In the genomic region with DNA sequence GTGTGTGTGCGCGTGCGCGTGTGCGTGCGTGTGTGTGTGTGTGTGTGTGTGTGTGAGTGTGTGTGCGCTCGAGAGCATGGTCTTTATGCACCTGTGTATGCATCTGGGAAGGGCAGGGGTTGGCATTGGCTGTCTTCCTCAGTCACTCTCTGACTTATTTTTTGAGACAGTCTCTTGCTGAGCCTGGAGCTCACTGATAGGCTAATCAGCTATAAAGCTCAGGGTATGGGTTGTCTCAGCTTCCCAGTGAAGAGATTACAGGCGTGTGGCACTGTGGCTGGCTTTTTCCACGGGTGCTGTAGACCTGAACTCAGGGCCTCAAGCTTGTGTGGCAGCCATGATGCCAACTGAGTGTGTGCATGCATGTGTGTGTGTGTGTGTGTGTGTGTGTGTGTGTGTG, we compare ENCODE assay signal across 15 mouse cellular contexts. TPM values are rescaled to one million over a fixed set of nuclear protein-coding genes. Genes with fewer than 3 reads are reported as not detected.
DNase-seq lines count a peak whose midpoint lies in the region; ATAC-seq and TF ChIP-seq lines count a peak whose summit lies in the region.
"Had no signal": no experiment of that assay in that cellular context is flagged by ENCODE, and none has a peak within 500 bp of the region (broad histone marks: within the 10 kb centered on the region; RNA-seq: fewer than 3 reads in every experiment).

No protein-coding gene starts in this region.

- 0 out of 2 replicates have a peak, but pooled peaks cover 3% of the 10 kb centered on the region for H3K27me3 ChIP-seq in intestine, embryonic 15.5 days (replicated peaks)
- H3K27me3 ChIP-seq in intestine, postnatal 0 days (replicated peaks; ENCODE audit: control insufficient read depth, insufficient read depth, low read length), result no peaks in the 10 kb centered on the region
- no peaks in the 10 kb centered on the region for H3K27me3 ChIP-seq in stomach, embryonic 14.5 days (ENCODE audit: control insufficient read depth, insufficient read depth, low read length)
- no peaks in the 10 kb centered on the region for H3K27me3 ChIP-seq in stomach, postnatal 0 days (ENCODE audit: control insufficient read depth, insufficient read depth, low read length)
- H3K27me3 ChIP-seq in stomach, embryonic 15.5 days (replicated peaks), result no peaks in the 10 kb centered on the region
- H3K27me3 ChIP-seq: midbrain, embryonic 13.5 days had no signal

- no peaks in the 10 kb centered on the region for H3K36me3 ChIP-seq in intestine, embryonic 15.5 days
- no peaks in the 10 kb centered on the region for H3K36me3 ChIP-seq in intestine, postnatal 0 days (ENCODE audit: control insufficient read depth, insufficient read depth)
- H3K36me3 ChIP-seq in stomach, embryonic 14.5 days (ENCODE audit: control insufficient read depth, insufficient read depth, low read length), result no peaks in the 10 kb centered on the region
- H3K36me3 ChIP-seq in stomach, postnatal 0 days (ENCODE audit: control insufficient read depth, insufficient read depth, low read length), result no peaks in the 10 kb centered on the region
- H3K36me3 ChIP-seq in stomach, embryonic 15.5 days, result no peaks in the 10 kb centered on the region
- H3K36me3 ChIP-seq: hindbrain, embryonic 13.5 days; midbrain, embryonic 13.5 days had no signal

- no peak overlapping the region for H3K4me2 ChIP-seq in intestine, embryonic 15.5 days (replicated peaks)
- no peak overlapping the region for H3K4me2 ChIP-seq in intestine, postnatal 0 days (replicated peaks; ENCODE audit: low read depth)
- no peak overlapping the region for H3K4me2 ChIP-seq in stomach, embryonic 14.5 days (replicated peaks; ENCODE audit: low read depth, low read length)
- no peak overlapping the region for H3K4me2 ChIP-seq in stomach, postnatal 0 days (replicated peaks; ENCODE audit: low read depth)
- H3K4me2 ChIP-seq in stomach, embryonic 15.5 days, result no peak overlapping the region
- H3K4me2 ChIP-seq: hindbrain, embryonic 13.5 days; midbrain, embryonic 13.5 days had no signal

- no peak for TF ChIP-seq EP300 in stomach, postnatal 0 days (optimal IDR thresholded peaks at IDR 0.05)

- no peak overlapping the region for H3K27ac ChIP-seq in intestine, embryonic 15.5 days
- H3K27ac ChIP-seq in intestine, postnatal 0 days (ENCODE audit: low read depth, low read length), result no peak overlapping the region
- no peak overlapping the region for H3K27ac ChIP-seq in stomach, embryonic 14.5 days (ENCODE audit: low read length)
- no peak overlapping the region for H3K27ac ChIP-seq in stomach, postnatal 0 days (replicated peaks)
- no peak overlapping the region for H3K27ac ChIP-seq in stomach, embryonic 15.5 days
- H3K27ac ChIP-seq: hindbrain, embryonic 13.5 days; midbrain, embryonic 13.5 days had no signal

- no peaks in the 10 kb centered on the region for H3K4me1 ChIP-seq in intestine, embryonic 15.5 days (replicated peaks)
- H3K4me1 ChIP-seq in intestine, postnatal 0 days (replicated peaks; ENCODE audit: control insufficient read depth, insufficient read depth, low read length), result 0 out of 2 replicates have a peak, but pooled peaks cover 2% of the 10 kb centered on the region
- H3K4me1 ChIP-seq in stomach, embryonic 14.5 days (ENCODE audit: control insufficient read depth, insufficient read depth, low read length), result no peaks in the 10 kb centered on the region
- H3K4me1 ChIP-seq in stomach, postnatal 0 days (replicated peaks; ENCODE audit: control insufficient read depth, insufficient read depth), result no peaks in the 10 kb centered on the region
- no peaks in the 10 kb centered on the region for H3K4me1 ChIP-seq in stomach, embryonic 15.5 days

- no peak overlapping the region for H3K4me3 ChIP-seq in intestine, embryonic 15.5 days (replicated peaks)
- H3K4me3 ChIP-seq in intestine, postnatal 0 days (ENCODE audit: low read depth, low read length), result no peak overlapping the region
- H3K4me3 ChIP-seq in stomach, embryonic 14.5 days (ENCODE audit: low read depth, low read length), result no peak overlapping the region
- no peak overlapping the region for H3K4me3 ChIP-seq in stomach, postnatal 0 days (ENCODE audit: low read depth, low read length)
- no peak overlapping the region for H3K4me3 ChIP-seq in stomach, embryonic 15.5 days (replicated peaks)
- H3K4me3 ChIP-seq: hindbrain, embryonic 13.5 days; midbrain, embryonic 13.5 days had no signal

- DNase-seq in stomach, postnatal 0 days (ENCODE audit: low spot score), result no peak
- DNase-seq in liver, result peak; percentile 86
- DNase-seq in lung, postnatal 25 days (ENCODE audit: low spot score), result no peak
- DNase-seq in retina, embryonic 14.5 days (ENCODE audit: low spot score), result no peak
- DNase-seq: adrenal gland, postnatal 25 days; cerebellum, adult 11-12 months; gastrocnemius, postnatal 25 days; kidney, adult 9 months had no signal

- no peak for TF ChIP-seq CTCF in intestine, postnatal 0 days (IDR thresholded peaks at IDR 0.05; ENCODE audit: low read depth)
- no peak for TF ChIP-seq CTCF in stomach, postnatal 0 days (IDR thresholded peaks at IDR 0.05; ENCODE audit: low read depth)

- H3K9ac ChIP-seq in intestine, embryonic 15.5 days, result no peak overlapping the region
- H3K9ac ChIP-seq in intestine, postnatal 0 days (ENCODE audit: low read depth, low read length), result no peak overlapping the region
- no peak overlapping the region for H3K9ac ChIP-seq in stomach, embryonic 14.5 days (replicated peaks; ENCODE audit: low read depth, low read length)
- H3K9ac ChIP-seq in stomach, postnatal 0 days (ENCODE audit: low read length), result no peak overlapping the region
- no peak overlapping the region for H3K9ac ChIP-seq in stomach, embryonic 15.5 days
- H3K9ac ChIP-seq: hindbrain, embryonic 13.5 days; midbrain, embryonic 13.5 days had no signal

- peak; percentile 57; the same call in 1 of the 2 replicates for ATAC-seq in intestine, embryonic 15.5 days
- ATAC-seq in intestine, postnatal 0 days, result no peak
- ATAC-seq in stomach, embryonic 14.5 days (ENCODE audit: insufficient number of reproducible peaks, insufficient read depth, low FRiP score, low read depth), result peak; percentile 64; the same call in 1 of the 2 replicates
- no peak for ATAC-seq in stomach, postnatal 0 days (ENCODE audit: low FRiP score, low TSS enrichment)
- ATAC-seq in stomach, embryonic 15.5 days (ENCODE audit: insufficient read depth, low FRiP score, low read depth), result peak; percentile 84
- ATAC-seq: midbrain, embryonic 13.5 days had no signal

- WGBS in intestine, embryonic 15.5 days, result 91% methylated on average over 10 of the region's 10 CpGs
- WGBS in intestine, postnatal 0 days, result 84% methylated on average over 10 of the region's 10 CpGs
- WGBS in stomach, embryonic 14.5 days, result 81% methylated on average over 10 of the region's 10 CpGs
- 81% methylated on average over 10 of the region's 10 CpGs for WGBS in stomach, postnatal 0 days
- WGBS in stomach, embryonic 15.5 days, result 82% methylated on average over 10 of the region's 10 CpGs

- no peaks in the 10 kb centered on the region for H3K9me3 ChIP-seq in intestine, embryonic 15.5 days
- no peaks in the 10 kb centered on the region for H3K9me3 ChIP-seq in intestine, postnatal 0 days (ENCODE audit: control insufficient read depth)
- no peaks in the 10 kb centered on the region; the same call in 1 of the 2 replicates for H3K9me3 ChIP-seq in stomach, embryonic 14.5 days (ENCODE audit: control insufficient read depth, low read depth, low read length)
- H3K9me3 ChIP-seq in stomach, postnatal 0 days (ENCODE audit: control insufficient read depth, low read length), result no peaks in the 10 kb centered on the region
- no peaks in the 10 kb centered on the region for H3K9me3 ChIP-seq in stomach, embryonic 15.5 days
- H3K9me3 ChIP-seq: hindbrain, embryonic 13.5 days; midbrain, embryonic 13.5 days had no signal

RNA-seq across cellular contexts. Expression of gene Padi1, which starts 9.6 kb away (rescaled TPM):
- 0.19 and 0.32 TPM in 2 replicates for polyA plus RNA-seq in intestine, embryonic 15.5 days (2015; fragmentation: Nextera tagmentation; extraction: Ambion mirVana)
- polyA plus RNA-seq in intestine, postnatal 0 days (2015; fragmentation: Nextera tagmentation; extraction: Ambion mirVana), result 0.37 and 0.47 TPM in 2 replicates
- polyA plus RNA-seq in stomach, embryonic 14.5 days (2014; fragmentation: Nextera tagmentation; extraction: Ambion mirVana), result 0.08 and 0.13 TPM in 2 replicates
- polyA plus RNA-seq in stomach, postnatal 0 days (2015; fragmentation: Nextera tagmentation; extraction: Ambion mirVana), result 1.3 and 2.1 TPM in 2 replicates
- polyA plus RNA-seq in stomach, embryonic 15.5 days (2015; fragmentation: Nextera tagmentation; extraction: Ambion mirVana), result 0.19 and 0.23 TPM in 2 replicates
- polyA plus RNA-seq: hindbrain, embryonic 13.5 days; midbrain, embryonic 13.5 days; neural tube, embryonic 11.5 days had no signal

RNA-seq across cellular contexts. Expression of gene Padi3, which starts 44.7 kb away (rescaled TPM):
- 0.40 and 0.42 TPM in 2 replicates for polyA plus RNA-seq in intestine, embryonic 15.5 days (2015; fragmentation: Nextera tagmentation; extraction: Ambion mirVana)
- polyA plus RNA-seq in intestine, postnatal 0 days (2015; fragmentation: Nextera tagmentation; extraction: Ambion mirVana), result 0.83 and 0.85 TPM in 2 replicates
- polyA plus RNA-seq in stomach, embryonic 14.5 days (2014; fragmentation: Nextera tagmentation; extraction: Ambion mirVana), result not detected in 2 replicates
- 0.02 TPM in 1 of 2 replicates, not detected in the other for polyA plus RNA-seq in stomach, postnatal 0 days (2015; fragmentation: Nextera tagmentation; extraction: Ambion mirVana)
- polyA plus RNA-seq in stomach, embryonic 15.5 days (2015; fragmentation: Nextera tagmentation; extraction: Ambion mirVana), result 0.09 and 0.18 TPM in 2 replicates
- polyA plus RNA-seq: hindbrain, embryonic 13.5 days; neural tube, embryonic 11.5 days had no signal

RNA-seq across cellular contexts. Expression of gene Padi2, which starts 51.0 kb away (rescaled TPM):
- 3.1 and 3.8 TPM in 2 replicates for polyA plus RNA-seq in intestine, embryonic 15.5 days (2015; fragmentation: Nextera tagmentation; extraction: Ambion mirVana)
- polyA plus RNA-seq in intestine, postnatal 0 days (2015; fragmentation: Nextera tagmentation; extraction: Ambion mirVana), result 1.1 and 1.2 TPM in 2 replicates
- 0.88 and 1.5 TPM in 2 replicates for polyA plus RNA-seq in stomach, embryonic 14.5 days (2014; fragmentation: Nextera tagmentation; extraction: Ambion mirVana)
- polyA plus RNA-seq in stomach, postnatal 0 days (2015; fragmentation: Nextera tagmentation; extraction: Ambion mirVana), result 0.64 and 0.69 TPM in 2 replicates
- polyA plus RNA-seq in stomach, embryonic 15.5 days (2015; fragmentation: Nextera tagmentation; extraction: Ambion mirVana), result 2.7 and 3.0 TPM in 2 replicates

Comparison
In these comparisons a context has a peak if more than half of its experiments do, and no peak if none do; other contexts are left out.
1. ATAC-seq: peak in intestine, embryonic 15.5 days (single experiment), stomach, embryonic 14.5 days (single experiment) and stomach, embryonic 15.5 days (single experiment); none in intestine, postnatal 0 days (single experiment) and stomach, postnatal 0 days (single experiment).